Mouse (Mus musculus) cerebellum, adult 2 months (tissue): ENCODE results near the gene Camta2. TPM values are rescaled to one million over a fixed set of nuclear protein-coding genes. Genes with fewer than 3 reads are reported as not detected.

ENCODE experiments used
- DNase-seq, 2 experiments: peaks; one replicate each; pipeline ENCODE4 v3.0.0; 2021
- H3K27ac ChIP-seq: fragments of 200-500 bp; 2 replicates; pipeline ENCODE4 v1.5.1; 2012; ENCODE audit warnings: low read length, control low read depth, inconsistent platforms; ENCODE audit not compliant: insufficient read depth
- H3K27me3 ChIP-seq: fragments of 200-500 bp; 2 replicates; pipeline ENCODE4 v1.6.1; 2012; ENCODE audit warnings: inconsistent platforms, mild to moderate bottlenecking, low read length, moderate library complexity; ENCODE audit not compliant: control insufficient read depth, insufficient read depth
- H3K4me1 ChIP-seq: fragments of 200-500 bp; 2 replicates; pipeline ENCODE4 v1.6.1; 2011; ENCODE audit warnings: low read length; ENCODE audit not compliant: control insufficient read depth, insufficient read depth
- H3K4me3 ChIP-seq: fragments of 200-500 bp; replicated peaks from 2 replicates; pipeline ENCODE3; 2011; ENCODE audit warnings: mild to moderate bottlenecking, low read depth, low read length, control low read depth; ENCODE audit not compliant: insufficient read depth
- CTCF ChIP-seq: fragments of 200-500 bp; IDR thresholded peaks from 2 replicates; pipeline ENCODE4 v1.5.1; 2011; ENCODE audit warnings: low read depth, mild to moderate bottlenecking, control low read depth, low read length, moderate library complexity, borderline replicate concordance; ENCODE audit not compliant: insufficient read depth
- POLR2A ChIP-seq: fragments of 200-500 bp; IDR thresholded peaks from 2 replicates; pipeline ENCODE4 v1.6.1; 2011; ENCODE audit warnings: low read length, control low read depth, borderline replicate concordance; ENCODE audit not compliant: insufficient read depth
- WGBS: fragments of 180-500 bp; shearing (Covaris S2); methylation state at CpG from one replicate; pipeline ENCODE4 v1.1.7; 2018; 5-methylcytosine and 5-hydroxymethylcytosine counted together
- polyA plus RNA-seq: library from polyadenylated mRNA; depleted of rRNA; stranded (reverse); fragments of >200 nt; gene quantifications from 2 replicates; pipeline ENCODE4 v1.2.3, GENCODE M21; 2012

Camta2 gene
- polyA plus RNA-seq, 1 experiment, result 108 TPM

GRCm38 (mm10) chr11:70667271-70668150 is 20.4 kb downstream of the Camta2 start:
- 67% methylated on average over 14 of the region's 14 CpGs for WGBS
- no peak overlapping the region for H3K27ac ChIP-seq
- H3K4me1 ChIP-seq, result no peaks in the 10 kb centered on the region; the same call in 1 of the 2 replicates
- H3K4me3 ChIP-seq, result peak overlapping the region; percentile 85
- DNase-seq, result peak in 1 of 2 experiments; percentile 13
- H3K27me3 ChIP-seq, result no peaks in the 10 kb centered on the region
- TF ChIP-seq POLR2A (no peak), CTCF (no peak)

DNA sequence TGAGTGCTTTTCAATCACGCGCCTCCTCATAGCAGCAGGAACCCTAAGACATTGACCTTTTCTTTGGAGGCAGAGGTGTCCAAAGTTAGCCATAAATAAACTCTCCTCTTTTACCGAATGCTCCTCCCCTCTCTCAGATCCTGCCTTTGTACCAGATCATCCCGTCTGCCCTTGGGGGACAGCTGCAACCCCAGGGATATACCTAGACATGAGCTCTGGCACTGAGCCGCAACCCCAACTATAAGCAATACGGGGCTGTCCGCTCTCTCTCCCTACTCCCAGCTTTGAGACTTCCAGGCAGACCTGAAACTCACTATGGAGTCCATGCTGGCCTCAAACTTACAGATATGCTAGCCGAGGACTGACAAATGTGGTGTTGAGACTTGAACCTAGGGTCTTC is 21.2 kb downstream of the Camta2 start:
- no peak for TF ChIP-seq CTCF
- no peak for TF ChIP-seq POLR2A
- H3K4me3 ChIP-seq, result no peak overlapping the region
- DNase-seq, result no peak
- H3K4me1 ChIP-seq, result no peaks in the 10 kb centered on the region; the same call in 1 of the 2 replicates
- WGBS, result 89% methylated on average over 8 of the region's 8 CpGs
- H3K27me3 ChIP-seq, result no peaks in the 10 kb centered on the region
- H3K27ac ChIP-seq, result no peak overlapping the region

DNA sequence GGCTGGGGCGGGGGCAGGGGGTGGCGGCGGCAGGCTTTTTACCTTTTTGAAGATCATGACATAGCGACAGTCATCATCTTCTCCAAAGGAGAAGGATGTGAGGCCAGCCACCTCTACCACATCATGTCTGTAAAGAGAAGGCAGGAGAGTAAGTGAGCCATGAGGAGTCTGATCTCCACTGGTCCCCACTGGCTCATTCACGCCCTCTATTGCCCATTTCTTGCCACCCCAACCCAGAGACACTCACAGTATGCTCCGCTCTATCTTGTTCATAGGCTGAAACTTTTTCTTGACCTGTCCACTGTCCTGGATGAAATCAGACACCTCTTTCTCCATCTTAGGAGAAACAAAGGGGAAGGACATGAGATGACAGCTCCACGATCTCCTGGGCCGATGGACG is 23.2 kb downstream of the Camta2 start:
- TF ChIP-seq CTCF (no peak), POLR2A (no peak)
- H3K4me1 ChIP-seq, result no peaks in the 10 kb centered on the region; the same call in 1 of the 2 replicates
- no peak overlapping the region for H3K27ac ChIP-seq
- H3K27me3 ChIP-seq, result no peaks in the 10 kb centered on the region
- no peak overlapping the region for H3K4me3 ChIP-seq
- no peak for DNase-seq
- 93% methylated on average over 9 of the region's 9 CpGs for WGBS

- no peak overlapping the region for H3K27ac ChIP-seq
- TF ChIP-seq POLR2A (no peak), CTCF (no peak)
- DNase-seq, result no peak
- no peaks in the 10 kb centered on the region; the same call in 1 of the 2 replicates for H3K4me1 ChIP-seq
- 46% methylated on average over 6 of the region's 6 CpGs for WGBS
- no peaks in the 10 kb centered on the region for H3K27me3 ChIP-seq
- no peak overlapping the region for H3K4me3 ChIP-seq
These were observed 23.9 kb downstream of the Camta2 start for GRCm38 (mm10) chr11:70663957-70664356.

GRCm38 (mm10) chr11:70663101-70663500 is 24.8 kb downstream of the Camta2 start:
- no peak for TF ChIP-seq CTCF
- TF ChIP-seq POLR2A, result no peak
- H3K4me3 ChIP-seq, result no peak overlapping the region
- WGBS, result 90% methylated on average over 8 of the region's 8 CpGs
- no peaks in the 10 kb centered on the region; the same call in 1 of the 2 replicates for H3K4me1 ChIP-seq
- DNase-seq, result no peak
- no peaks in the 10 kb centered on the region for H3K27me3 ChIP-seq
- no peak overlapping the region for H3K27ac ChIP-seq

DNA sequence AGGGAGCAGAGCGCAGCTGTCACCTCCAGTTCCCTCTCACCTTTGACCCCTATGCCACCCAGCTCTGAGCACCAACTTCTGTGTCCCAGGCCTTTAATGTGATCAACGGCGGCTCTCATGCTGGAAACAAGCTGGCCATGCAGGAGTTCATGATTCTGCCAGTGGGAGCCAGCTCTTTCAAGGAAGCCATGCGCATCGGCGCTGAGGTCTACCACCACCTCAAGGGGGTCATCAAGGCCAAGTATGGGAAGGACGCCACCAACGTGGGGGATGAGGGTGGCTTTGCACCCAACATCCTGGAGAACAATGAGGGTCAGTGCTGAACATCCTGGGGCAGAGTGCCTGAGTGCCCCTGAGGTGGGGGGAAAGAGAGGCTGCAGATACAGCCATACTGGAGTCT is 27.3 kb downstream of the Camta2 start:
- 89% methylated on average over 8 of the region's 8 CpGs for WGBS
- DNase-seq, result no peak
- no peak for TF ChIP-seq POLR2A
- TF ChIP-seq CTCF, result no peak
- no peak overlapping the region for H3K27ac ChIP-seq
- H3K4me1 ChIP-seq, result peaks cover 6% of the 10 kb centered on the region
- H3K27me3 ChIP-seq, result no peaks in the 10 kb centered on the region
- no peak overlapping the region for H3K4me3 ChIP-seq

- TF ChIP-seq CTCF (no peak), POLR2A (no peak)
- no peak overlapping the region for H3K27ac ChIP-seq
- DNase-seq, result no peak
- H3K27me3 ChIP-seq, result no peaks in the 10 kb centered on the region
- peaks cover 6% of the 10 kb centered on the region for H3K4me1 ChIP-seq
- WGBS, result 76% methylated on average over 8 of the region's 8 CpGs
- H3K4me3 ChIP-seq, result no peak overlapping the region
These were observed 29.0 kb downstream of the Camta2 start for GRCm38 (mm10) chr11:70658942-70659341.

- H3K4me3 ChIP-seq, result no peak overlapping the region
- TF ChIP-seq POLR2A (no peak), CTCF (no peak)
- DNase-seq, result no peak
- no peak overlapping the region for H3K27ac ChIP-seq
- 89% methylated on average over 5 of the region's 5 CpGs for WGBS
- peaks cover 6% of the 10 kb centered on the region for H3K4me1 ChIP-seq
- H3K27me3 ChIP-seq, result no peaks in the 10 kb centered on the region
These were observed 29.4 kb downstream of the Camta2 start for GRCm38 (mm10) chr11:70658521-70658920.
